In genomic region chr13:34642941-34643875, GRCm38 (mm10) we compare ENCODE assay signal across 8 mouse cellular contexts. TPM values are rescaled to one million over a fixed set of nuclear protein-coding genes. Genes with fewer than 3 reads are reported as not detected.
A peak's percentile ranks its signal among the peaks of the same experiment; 100 is the strongest.
DNase-seq lines count a peak whose midpoint lies in the region; ATAC-seq and TF ChIP-seq lines count a peak whose summit lies in the region.

No protein-coding gene starts in this region.

- ATAC-seq in megakaryocyte, adult 5-6 weeks (ENCODE audit: poor library complexity, severe bottlenecking), result peak; percentile 33; the same call in 1 of the 2 replicates

- TF ChIP-seq CTCF in brain, embryonic 14.5 days (IDR thresholded peaks at IDR 0.05; ENCODE audit: borderline replicate concordance, extremely low read depth, insufficient read depth, insufficient read length), result peak; percentile 86
- peak; percentile 94 for TF ChIP-seq CTCF in layer of hippocampus, adult 2 months (conservative IDR thresholded peaks at IDR 0.05)

- no peak overlapping the region for H3K27ac ChIP-seq in layer of hippocampus, adult 2 months

- no peak for TF ChIP-seq POLR2A in brain, embryonic 14.5 days (IDR thresholded peaks at IDR 0.05; ENCODE audit: borderline replicate concordance, extremely low read depth, insufficient read depth, insufficient read length, poor library complexity, severe bottlenecking)

- H3K4me3 ChIP-seq in layer of hippocampus, adult 2 months, result no peak overlapping the region

- peak; percentile 16 to 61 for DNase-seq in cerebellum, adult 18-20 months
- DNase-seq in cerebellum, adult 9-11 months, result no peak
- DNase-seq in A20 (ENCODE audit: low read depth, low spot score), result peak; percentile 76
- peak; percentile 80 for DNase-seq in brain, embryonic 14.5 days (ENCODE audit: low read depth)
- DNase-seq in frontal cortex, postnatal 25 days (ENCODE audit: low spot score in 2 of 2), result peak; percentile 65 to 72
- DNase-seq in layer of hippocampus, adult 2 months (ENCODE audit: low spot score in 2 of 2), result peak in 1 of 2 experiments; percentile 78
- peak; percentile 43 for DNase-seq in spleen, adult 12 weeks (ENCODE audit: low spot score)

RNA-seq across cellular contexts. Expression of gene Pxdc1, which starts 10.1 kb away (rescaled TPM):
- 7.9 and 9.9 TPM in 2 replicates for polyA plus RNA-seq in brain, embryonic 14.5 days (2012; rRNA removed)
- 10 to 100 TPM; 11.8 to 18.4 TPM for total RNA-seq in layer of hippocampus, adult 2 months (2021)
- 0.18 TPM in 1 of 2 replicates, not detected in the other for total RNA-seq in megakaryocyte, adult 5-6 weeks (2015)
- total RNA-seq in megakaryocyte, adult 5-6 weeks (2017), result 0.12 TPM in 1 of 2 replicates, not detected in the other

Comparison
In these comparisons a context has a peak if more than half of its experiments do, and no peak if none do; other contexts are left out.
1. RNA of gene Pxdc1, which starts 10.1 kb away (total RNA-seq): 11.8 to 18.4 TPM in layer of hippocampus, adult 2 months; 0.12 to 0.18 TPM in megakaryocyte, adult 5-6 weeks; every median in the first group is over 10 times any median in the second.